Mouse (Mus musculus) bone marrow, adult 2 months (tissue): ENCODE measurements around the gene Inava.

Experiments used
- CTCF ChIP-seq: fragments of 200-500 bp; IDR thresholded peaks from 2 replicates; pipeline ENCODE4 v1.5.1; 2011; ENCODE audit warnings: low read length, control low read depth; ENCODE audit not compliant: control insufficient read depth, insufficient read depth
- POLR2A ChIP-seq: fragments of 200-500 bp; IDR thresholded peaks from 2 replicates; pipeline ENCODE4 v1.6.1; 2011; ENCODE audit warnings: low read depth, mild to moderate bottlenecking, control low read depth, low read length, borderline replicate concordance; ENCODE audit not compliant: control insufficient read depth

DNA sequence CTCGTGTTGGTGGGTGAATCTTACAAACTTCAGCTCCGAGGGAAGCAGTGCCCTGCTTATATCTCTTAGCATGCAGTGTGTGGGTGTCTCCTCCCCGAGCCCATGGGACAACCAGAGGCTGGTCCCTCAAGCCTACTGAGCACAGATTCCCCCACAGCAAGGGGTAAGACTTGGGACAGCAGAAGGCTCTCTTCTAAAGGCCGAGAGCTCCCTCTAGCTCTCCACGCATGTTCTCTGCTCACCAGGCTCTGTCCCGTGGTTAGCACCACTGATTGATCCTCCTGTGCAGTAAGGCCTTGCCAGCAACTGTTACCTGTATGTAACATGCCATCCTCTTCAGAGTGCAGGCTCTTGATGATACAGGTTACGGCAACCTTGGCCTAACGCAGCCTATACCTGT lies 66.4 kb downstream of the Inava start:
- no peak for TF ChIP-seq POLR2A
- TF ChIP-seq CTCF = peak; percentile 34; the same call in 1 of the 2 replicates
